Mouse (Mus musculus): Measurements from ENCODE around the gene Prim1. TPM values are rescaled to one million over a fixed set of nuclear protein-coding genes. Genes with fewer than 3 reads are reported as not detected.

Prim1 gene
- total RNA-seq (2021) = 1 to 10 TPM; 8.2 to 9.6 TPM

DNA sequence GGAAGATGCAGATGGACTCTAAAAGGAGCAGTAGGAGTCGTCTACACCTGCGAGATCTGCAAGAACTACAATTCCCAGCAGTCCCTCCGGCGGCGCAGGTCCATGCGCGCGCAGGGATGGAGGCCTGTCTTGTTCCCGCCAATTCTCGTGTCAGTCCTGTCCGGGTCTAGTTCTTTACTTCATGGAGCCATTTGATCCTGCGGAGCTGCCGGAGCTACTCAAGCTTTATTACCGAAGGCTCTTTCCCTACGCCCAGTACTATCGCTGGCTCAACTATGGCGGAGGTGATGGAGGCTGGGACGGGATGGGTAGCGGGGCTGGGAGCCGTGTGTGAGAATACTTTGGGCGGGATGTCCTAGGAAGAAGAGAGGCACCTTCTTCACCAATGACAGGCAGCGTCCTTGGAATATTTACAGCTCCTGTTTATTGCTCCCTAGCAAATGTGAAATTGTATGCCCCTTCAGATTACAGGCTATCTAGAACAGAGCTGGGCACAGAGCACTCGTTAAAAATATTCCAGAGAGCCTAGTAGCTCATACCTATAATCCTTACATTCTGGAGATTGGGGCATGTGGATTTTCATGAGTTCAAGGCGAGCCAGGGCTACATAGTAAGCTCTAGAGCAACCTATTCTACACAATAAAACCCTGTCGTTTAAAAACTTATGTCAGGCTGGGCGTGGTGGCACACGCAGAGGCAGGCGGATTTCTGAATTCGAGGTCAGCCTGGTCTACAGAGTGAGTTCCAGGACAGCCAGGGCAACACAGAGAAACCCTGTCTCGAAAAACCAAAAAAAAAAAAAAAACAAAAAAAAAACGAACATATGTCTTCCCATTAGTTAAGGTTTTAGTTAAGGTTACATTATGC, at the start of gene Prim1:
Gene Prim1, plus strand, starts transcription at position 101 of the 867 bp plus-strand sequence.
- intact Hi-C loops (cut with DNase I) = no loop called here
- peak; percentile 78 to 82 for DNase-seq

DNA sequence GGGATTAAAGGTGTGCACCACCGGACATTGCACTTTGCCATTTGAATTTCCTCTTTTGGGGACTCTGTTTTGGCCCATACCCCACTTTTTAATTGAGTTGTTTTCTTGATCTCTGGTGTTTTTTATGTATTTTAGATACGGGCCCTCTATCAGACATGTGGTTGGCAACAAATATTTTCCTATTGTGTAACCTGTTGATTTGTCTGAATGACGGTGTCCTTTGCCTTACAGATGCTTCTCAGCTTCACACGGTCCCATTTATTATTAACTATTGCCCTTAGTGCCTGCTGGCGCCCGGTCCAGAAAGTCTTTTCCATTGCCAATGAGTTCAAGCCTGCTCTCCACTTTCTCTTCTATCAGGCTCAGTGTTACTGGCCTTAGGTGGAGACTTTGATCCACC, 48.5 kb upstream of the Prim1 start:
- intact Hi-C loops (cut with DNase I) = no loop called here
- DNase-seq = no peak

DNA sequence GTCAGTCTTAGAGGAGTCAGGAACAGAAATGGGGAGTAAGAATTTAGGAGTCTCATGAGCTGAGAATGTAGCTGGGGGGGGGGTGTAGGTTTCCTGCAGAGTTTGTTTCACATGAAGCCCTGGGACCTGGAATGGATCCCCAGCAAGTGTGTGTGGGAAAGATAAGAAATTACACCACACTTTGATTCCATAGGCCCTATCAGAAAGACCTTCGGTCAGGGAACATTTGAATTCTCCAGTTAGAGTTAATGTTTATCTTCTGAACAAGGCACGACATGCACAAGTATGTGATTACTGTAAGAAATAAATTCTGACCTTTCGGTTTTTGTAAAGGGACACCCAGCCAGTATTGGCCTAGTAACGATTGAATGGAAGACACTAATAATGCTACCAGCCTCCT, 45.1 kb upstream of the Prim1 start:
- intact Hi-C loops (cut with DNase I) = no loop called here
- no peak for DNase-seq

DNA sequence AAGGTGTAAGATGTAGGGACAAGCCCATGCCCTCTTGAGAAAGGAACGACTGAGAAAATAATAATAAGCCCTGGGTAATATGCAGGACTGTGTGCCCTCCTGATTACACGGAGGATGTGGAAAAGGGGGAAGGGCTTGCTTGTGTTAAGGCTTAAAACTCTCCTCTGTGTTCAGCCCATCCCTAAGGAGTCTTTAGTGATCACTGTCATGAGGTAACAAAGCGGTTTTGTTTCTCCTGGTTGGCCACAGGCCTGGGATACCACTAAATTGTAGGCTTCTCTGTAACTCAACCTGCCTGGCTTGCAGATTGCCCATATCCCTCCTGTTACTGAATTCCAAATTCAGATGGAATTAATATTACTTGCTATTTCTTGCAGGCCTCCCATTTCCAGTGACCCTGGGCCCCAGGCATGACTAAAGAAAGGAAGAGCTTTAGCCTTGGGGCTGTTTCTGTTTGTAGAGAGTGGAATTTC, 44.6 kb upstream of the Prim1 start:
- no peak for DNase-seq
- intact Hi-C loops (cut with DNase I) = no loop called here

DNA sequence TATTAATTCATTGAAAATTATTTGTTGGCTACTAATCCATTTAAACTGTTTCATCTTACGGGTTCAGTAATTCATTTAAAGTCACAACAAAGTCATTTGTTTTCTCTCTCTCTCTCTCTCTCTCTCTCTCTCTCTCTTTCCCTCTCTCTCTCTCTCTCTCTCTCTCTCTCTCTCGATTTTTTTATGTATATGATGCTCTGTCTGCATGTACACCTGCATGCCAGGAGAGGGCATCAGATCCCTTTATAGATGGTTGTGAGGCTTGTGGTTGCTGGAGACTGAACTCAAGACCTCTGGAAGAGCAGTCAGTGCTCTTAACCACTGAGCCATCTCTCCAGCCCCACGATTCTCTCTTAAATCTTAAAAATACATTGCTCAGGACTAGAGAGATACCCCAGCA, 43.8 kb upstream of the Prim1 start:
- intact Hi-C loops (cut with DNase I) = no loop called here
- no peak for DNase-seq

DNA sequence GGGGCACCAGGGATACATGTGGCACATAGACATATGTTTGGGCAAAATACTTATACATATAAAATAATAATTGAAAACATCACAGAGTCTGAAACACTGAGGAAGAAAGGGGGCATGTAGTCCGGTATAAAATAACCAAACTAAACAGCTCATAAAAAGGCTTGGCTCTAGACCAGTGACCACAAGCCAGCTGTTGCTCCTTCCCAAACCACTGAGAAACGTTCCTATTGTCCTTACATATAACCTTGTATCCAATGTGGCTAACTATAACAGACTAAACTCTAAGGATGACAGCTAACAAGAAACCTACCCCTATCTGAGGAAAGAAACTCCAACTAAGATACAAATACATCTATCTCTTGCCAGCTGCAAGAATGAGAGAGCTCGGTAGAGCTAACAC, 40.9 kb upstream of the Prim1 start:
- intact Hi-C loops (cut with DNase I) = no loop called here
- no peak for DNase-seq

DNA sequence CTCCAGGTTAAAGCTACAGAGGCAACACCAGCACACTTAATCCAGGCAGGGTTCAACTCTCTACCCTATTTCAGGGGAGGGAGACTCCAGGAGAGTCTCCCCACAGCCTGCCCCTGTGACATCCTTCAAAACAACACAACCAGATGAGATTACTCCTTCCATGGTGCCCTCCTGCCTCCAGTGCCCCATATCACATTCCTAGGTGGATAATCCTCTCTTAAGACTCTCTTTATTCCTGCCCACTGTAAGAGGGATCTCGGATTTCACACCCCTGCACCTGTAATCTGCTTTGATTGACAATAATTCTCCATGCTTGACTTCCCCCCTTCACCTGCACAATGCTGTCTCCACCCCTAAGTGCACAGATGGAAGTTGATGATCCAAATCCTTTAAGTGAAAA, 39.5 kb upstream of the Prim1 start:
- no peak for DNase-seq
- intact Hi-C loops (cut with DNase I) = no loop called here

DNA sequence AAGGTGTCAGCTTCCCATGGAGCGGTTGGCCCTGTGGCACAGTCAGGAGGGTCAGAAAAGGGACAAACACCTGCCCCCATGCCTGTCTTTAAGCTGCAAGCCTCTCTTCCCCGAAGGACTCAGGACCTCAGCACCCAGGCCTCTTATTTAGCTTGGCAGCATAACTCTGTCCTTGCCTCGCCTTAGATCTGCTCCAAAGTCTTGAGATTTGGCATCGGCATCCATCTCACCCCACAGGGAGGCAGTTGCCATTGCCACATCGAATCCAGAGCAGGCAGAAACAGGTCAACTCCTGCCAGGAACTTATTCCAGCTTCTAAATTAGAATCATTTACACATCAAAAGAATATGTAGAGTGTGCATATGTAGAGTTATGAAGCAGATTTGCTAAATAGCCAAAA, 30.3 kb upstream of the Prim1 start:
- no peak for DNase-seq
- intact Hi-C loops (cut with DNase I) = no loop called here

DNA sequence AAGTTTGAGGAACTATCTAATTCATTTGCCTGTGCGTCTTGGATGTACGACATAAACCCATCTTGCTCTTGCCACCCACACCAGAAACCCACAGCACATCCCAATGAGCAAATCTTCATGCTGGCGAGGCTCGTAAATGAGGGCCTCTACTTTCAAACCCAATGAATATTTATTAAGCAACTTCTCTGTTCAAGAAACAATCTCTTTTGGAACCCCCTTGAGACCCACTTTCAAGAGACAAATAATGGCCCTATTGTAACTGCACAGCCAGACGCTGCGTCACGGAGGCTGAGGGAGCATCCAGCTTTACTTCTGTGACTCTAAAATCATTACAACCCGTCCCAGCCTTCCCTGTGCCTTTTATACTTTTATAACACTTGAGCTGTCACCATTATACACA, 29.4 kb upstream of the Prim1 start:
- intact Hi-C loops (cut with DNase I) = no loop called here

DNA sequence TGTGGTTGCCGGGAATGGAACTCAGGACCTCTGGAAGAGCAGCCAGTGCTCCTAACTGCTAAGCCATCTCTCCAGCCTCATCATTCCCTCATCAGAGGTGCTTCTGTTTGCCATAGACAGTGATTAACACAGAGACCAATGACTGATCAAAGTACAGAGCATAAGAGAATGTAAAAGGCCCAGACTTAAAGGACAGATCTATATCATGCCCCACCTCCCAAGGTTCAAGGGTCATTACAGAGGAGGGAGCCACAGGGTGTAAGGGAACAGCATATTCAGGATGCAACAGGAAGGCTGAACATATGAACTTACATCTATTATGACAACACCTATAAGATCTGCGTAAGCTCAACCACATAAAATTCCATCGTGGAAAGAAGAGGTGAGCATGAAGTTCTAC, 18.3 kb upstream of the Prim1 start:
- DNase-seq = no peak
- intact Hi-C loops (cut with DNase I) = no loop called here

More for the DNA sequence above, 29.4 kb upstream of the Prim1 start:
- peak in 1 of 2 experiments; percentile 12 for DNase-seq

DNA sequence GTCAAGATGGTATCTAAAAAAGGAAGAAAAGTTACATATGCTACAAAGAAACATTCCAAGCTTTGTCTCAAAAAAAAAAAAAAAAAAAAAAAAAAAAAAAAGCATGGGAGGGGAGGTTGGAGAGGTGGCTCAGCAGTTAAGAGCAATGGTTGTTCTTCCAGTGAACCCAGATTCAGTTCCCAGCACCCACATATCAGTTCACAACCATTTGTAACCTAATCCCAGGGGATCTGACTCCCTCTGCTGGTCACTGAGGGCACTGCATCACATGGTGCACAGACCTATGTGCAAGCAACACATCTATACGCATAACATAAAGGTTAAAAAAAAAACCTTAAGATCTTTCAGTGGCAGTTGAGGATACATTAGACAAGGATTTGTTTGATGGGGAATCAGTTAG, 16.7 kb upstream of the Prim1 start:
- DNase-seq = no peak
- intact Hi-C loops (cut with DNase I) = no loop called here

DNA sequence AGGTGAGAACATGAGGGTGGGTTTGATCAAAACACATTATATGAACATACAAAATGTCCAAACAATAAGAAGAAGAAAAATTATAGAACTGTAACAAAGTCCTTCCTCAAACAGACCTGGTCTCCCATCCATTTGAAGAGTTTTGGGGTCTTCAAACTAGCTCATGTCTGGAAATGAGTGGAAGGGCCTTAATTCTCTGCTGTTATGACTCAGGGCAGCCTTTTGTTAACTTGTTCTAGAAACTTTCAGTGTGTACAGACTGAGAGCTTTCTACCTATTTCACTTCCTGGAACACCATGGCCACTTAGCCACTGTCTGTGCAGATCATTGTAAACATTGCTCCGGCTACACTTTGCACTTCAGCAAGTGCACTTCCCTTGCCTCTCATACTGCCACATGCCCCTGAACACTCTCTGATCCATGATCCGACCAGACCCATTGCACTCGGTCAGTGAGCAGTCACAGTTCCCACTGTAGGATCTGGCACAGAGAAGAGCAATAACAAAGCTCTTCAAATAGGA, 11.6 kb upstream of the Prim1 start:
- intact Hi-C loops (cut with DNase I) = no loop called here
- no peak for DNase-seq

DNA sequence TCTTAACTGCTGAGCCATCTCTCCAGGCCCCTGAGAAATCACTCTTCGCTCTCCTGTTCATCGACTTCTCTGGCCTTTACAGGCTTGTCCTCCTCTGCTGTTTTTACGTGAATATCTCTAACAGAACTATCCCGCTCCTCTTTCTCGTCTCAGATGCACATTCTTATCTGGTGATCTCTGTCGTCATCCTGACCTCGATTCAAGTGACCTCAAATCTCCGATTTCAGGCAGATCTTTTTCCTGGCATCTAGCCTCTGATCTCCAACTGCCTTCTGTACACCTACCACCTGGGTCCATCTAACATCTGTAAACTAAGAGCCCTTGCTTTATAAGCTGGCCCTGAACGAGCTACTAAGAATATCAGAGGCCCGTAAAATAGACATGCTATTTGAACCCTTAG, 10.1 kb upstream of the Prim1 start:
- intact Hi-C loops (cut with DNase I) = loop anchor here (5.0 kb wide), 2 partner anchors 313 to 328 kb away; no protein-coding TSS in a partner anchor
- DNase-seq = no peak

DNA sequence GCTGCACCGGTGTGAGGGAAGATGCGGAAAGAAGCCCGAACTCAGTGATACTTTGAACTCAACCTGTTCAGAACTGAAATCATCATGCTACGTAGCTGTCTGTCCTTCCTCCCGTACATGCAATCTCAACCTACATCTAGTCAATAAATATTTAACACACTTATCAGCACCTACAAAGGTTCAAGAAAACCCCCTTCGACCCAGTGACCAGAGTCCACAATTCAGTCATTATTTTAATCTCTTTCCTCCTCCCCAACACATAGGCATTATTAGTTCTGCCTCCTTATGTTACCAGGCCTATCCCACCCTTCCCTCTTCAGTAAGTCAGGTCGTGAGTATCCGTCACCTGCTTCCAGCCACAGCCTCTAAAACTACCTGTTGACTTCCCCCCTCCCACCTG, 9.5 kb upstream of the Prim1 start:
- intact Hi-C loops (cut with DNase I) = loop anchor here (5.0 kb wide), 2 partner anchors 313 to 328 kb away; no protein-coding TSS in a partner anchor
- DNase-seq = no peak

DNA sequence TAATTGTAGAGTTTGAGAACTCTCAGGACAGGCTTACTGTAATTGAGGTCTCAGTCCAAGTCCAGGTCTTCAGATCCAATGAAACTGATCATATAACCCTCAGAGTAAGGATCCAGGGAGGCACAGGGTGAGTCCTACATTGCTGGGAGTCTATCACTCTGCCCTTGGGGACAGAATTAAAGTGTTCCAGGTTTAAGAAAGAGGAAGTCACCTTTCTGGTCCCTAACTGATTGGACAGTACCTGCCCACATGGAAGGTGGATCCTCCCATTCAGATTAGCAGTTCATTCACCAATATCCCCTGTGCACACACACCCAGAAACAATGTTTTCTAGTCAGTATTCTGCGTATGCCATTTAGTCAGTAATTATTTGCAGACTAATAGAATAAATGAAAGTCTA, 7.5 kb upstream of the Prim1 start, which contains the start of gene Hsd17b6:
Gene Hsd17b6, minus strand, starts transcription at position 166 of the 400 bp plus-strand sequence.
- intact Hi-C loops (cut with DNase I) = loop anchor here (5.0 kb wide), 2 partner anchors 315 to 330 kb away; no protein-coding TSS in a partner anchor
- DNase-seq = no peak

DNA sequence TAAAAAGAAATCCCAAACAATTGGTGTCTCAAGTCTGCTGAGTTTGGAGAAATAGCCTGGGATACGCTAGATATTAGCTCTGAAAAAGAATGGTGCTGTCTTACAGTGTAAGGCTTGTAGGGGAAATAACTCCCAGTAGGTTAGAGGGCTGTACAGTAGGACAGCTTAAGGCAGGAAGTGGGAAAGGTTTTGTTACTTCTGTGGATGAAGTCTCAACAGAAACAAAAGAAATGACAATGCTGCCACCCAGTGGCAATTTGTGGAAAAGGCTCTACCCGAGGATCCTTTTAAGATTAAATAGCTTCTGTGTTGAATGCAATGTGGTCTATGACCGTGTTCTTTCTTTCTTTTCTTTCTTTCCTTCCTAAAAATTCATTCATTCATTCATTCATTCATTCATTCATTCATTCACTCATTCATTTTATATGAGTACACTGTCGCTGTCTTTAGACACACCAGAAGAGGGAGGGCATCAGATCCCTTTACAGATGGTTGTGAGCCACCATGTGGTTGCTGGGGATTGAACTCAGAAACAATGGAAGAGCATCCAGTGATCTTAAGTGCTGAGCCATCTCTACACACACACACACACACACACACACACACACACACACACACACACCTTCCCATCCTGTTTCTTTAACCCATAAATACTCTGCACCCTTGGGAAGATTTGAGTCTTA, 6.6 kb upstream of the Prim1 start:
- intact Hi-C loops (cut with DNase I) = loop anchor here (1.0 to 5.0 kb wide), 5 partner anchors 52 to 331 kb away; partner anchors contain the start of gene Zbtb39
- DNase-seq = peak; percentile 84 to 91

DNA sequence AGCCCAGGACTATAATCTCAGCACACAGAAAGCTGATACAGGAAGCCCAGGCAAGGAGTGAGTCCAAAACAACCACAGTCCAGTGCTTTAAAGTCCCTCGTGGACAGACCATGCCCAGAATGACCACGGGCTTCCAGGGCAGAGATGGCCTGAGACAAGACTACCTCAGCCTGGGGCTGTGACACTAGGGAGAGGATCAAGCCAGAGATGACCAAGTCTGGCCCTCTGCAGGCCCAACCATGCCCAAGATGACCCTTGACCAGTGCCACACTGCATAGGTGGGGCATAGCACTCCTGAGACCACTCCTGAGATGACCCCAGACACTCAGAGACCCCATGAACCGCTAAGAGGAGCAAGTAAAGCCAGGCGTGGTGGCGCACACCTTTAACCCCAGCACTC, 5.2 kb upstream of the Prim1 start:
- intact Hi-C loops (cut with DNase I) = loop anchor here (2.0 to 5.0 kb wide), 3 partner anchors 271 to 332 kb away; partner anchors contain the start of gene Zbtb39

DNA sequence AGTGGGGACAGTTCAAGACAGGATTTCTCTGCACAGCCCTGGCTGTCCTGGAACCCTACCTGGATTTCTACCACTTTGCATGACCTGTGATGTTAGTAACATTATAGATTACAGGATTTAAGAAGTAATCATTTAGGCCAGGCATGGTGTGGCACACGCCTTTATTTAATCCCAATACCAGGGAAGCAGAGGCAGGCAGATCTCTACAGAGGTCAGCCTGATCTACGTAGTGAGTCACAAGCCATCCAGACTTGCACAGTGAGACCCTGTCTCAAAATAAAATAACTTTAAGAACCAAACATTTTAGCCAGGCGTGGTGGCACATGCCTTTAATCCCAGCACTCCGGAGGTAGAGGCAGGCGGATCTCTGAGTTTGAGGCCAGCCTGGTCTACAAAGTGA, 7.2 kb downstream of the Prim1 start:
- intact Hi-C loops (cut with DNase I) = no loop called here
- no peak for DNase-seq

More for the DNA sequence above, 5.2 kb upstream of the Prim1 start:
- DNase-seq = no peak

DNA sequence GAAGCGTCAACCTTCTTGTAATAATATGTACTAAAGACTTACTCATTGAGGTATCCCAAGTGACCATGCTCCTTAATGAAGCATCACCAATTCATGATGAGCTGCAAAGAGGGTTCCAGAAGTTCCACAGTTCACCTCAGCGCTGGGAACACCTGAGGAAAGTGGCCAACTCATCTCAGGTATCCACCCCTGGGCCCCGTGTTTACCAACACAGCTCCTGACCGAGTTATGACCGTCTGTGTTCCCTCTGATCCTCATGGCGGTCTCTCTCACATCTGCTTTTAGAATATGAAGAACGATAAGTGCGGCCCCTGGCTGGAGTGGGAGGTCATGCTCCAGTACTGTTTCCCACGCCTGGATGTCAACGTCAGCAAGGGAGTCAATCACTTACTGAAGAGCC, 8.5 kb downstream of the Prim1 start:
- no peak for DNase-seq
- intact Hi-C loops (cut with DNase I) = no loop called here

DNA sequence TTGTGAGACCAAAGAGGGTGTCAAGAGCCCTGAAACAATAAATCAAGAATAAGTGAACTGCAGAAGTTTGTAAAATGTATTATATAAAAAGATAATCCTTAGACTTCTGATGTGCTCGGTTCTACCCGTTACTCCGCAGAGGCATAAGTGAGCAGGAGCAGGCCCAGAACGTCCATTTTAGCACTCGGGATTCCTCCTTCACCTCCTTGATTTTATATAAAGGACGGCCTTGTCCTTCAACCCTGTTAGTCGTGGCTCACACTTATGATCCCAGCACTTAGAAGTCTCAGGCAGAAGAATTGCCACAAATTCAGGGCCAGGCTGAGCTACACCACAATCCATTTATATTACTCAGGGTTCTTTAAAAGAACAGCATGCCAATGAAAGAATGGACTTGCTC, 15.0 kb downstream of the Prim1 start:
- DNase-seq = no peak
- intact Hi-C loops (cut with DNase I) = no loop called here

DNA sequence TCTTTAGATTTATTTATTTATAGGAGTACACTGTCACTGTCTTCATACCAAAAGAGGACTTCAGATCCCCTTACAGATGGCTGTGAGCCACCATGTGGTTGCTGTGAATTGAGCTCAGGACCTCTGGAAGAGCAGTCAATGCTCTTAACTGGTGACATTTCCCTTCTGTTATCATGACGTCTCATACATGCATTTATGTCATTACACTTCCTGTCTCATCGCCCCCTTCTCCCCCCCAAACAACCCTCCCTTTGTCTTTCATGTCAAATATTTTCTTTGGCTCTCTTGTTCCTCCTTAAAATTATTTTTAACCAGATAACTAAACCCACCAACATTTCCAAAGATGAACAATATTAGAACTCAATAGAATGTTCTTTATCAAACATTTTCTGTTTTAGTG, 15.9 kb downstream of the Prim1 start:
- intact Hi-C loops (cut with DNase I) = no loop called here
- no peak for DNase-seq

Measured in heart, postnatal 10 days (tissue).